Mouse (Mus musculus) MEL (cell line): Measurements from ENCODE around the gene Gatb. TPM values are rescaled to one million over a fixed set of nuclear protein-coding genes. Genes with fewer than 3 reads are reported as not detected.
"Not testable (repeated sequence)": the region's sequence is repeated elsewhere in the genome, so short reads cannot be mapped to it uniquely, and the experiment has no call there.

Source experiments
- DNase-seq: peaks from one replicate; pipeline ENCODE4 v3.0.0; 2011; ENCODE audit warnings: low read depth, low spot score
- H3K27ac ChIP-seq: 2 replicates; pipeline ENCODE4 v1.5.1; 2012; ENCODE audit warnings: low read depth, mild to moderate bottlenecking, control low read depth, low read length, moderate library complexity; ENCODE audit not compliant: control insufficient read depth
- H3K27me3 ChIP-seq, 2 experiments: fragments of 150-350 bp in 1 of 2; sonication (generic) in 1 of 2; 2 replicates each; pipeline ENCODE4 v1.6.1; 2012; ENCODE audit warnings: low read length in 2 of 2, mild to moderate bottlenecking in 2 of 2, improper control_type of control experiment in 1 of 2, moderate library complexity in 1 of 2; ENCODE audit not compliant: insufficient read depth in 2 of 2, control insufficient read depth in 1 of 2
- H3K36me3 ChIP-seq, 2 experiments: 2 replicates each; pipeline ENCODE4 v1.6.1; 2012 to 2014; ENCODE audit warnings: low read length in 2 of 2, improper control_type of control experiment in 1 of 2, inconsistent platforms in 1 of 2, mild to moderate bottlenecking in 1 of 2; ENCODE audit not compliant: insufficient read depth in 2 of 2, control insufficient read depth in 1 of 2
- H3K4me1 ChIP-seq, 2 experiments: fragments of 150-350 bp in 1 of 2; sonication (generic) in 1 of 2; 2 replicates each; pipeline ENCODE4 v1.6.1; 2012; ENCODE audit warnings: low read length in 2 of 2, improper control_type of control experiment in 1 of 2, mild to moderate bottlenecking in 1 of 2; ENCODE audit not compliant: insufficient read depth in 2 of 2, control insufficient read depth in 1 of 2
- H3K4me3 ChIP-seq, 2 experiments: fragments of 150-350 bp in 1 of 2; sonication (generic) in 1 of 2; 2 replicates each; pipeline ENCODE4 v1.5.1; 2012; ENCODE audit warnings: low read depth in 2 of 2, low read length in 2 of 2, mild to moderate bottlenecking in 2 of 2, moderate library complexity in 2 of 2, control low read depth in 1 of 2, improper control_type of control experiment in 1 of 2; ENCODE audit not compliant: control insufficient read depth in 1 of 2, insufficient read depth in 1 of 2
- H3K79me2 ChIP-seq: 2 replicates; pipeline ENCODE4 v1.6.1; 2012; ENCODE audit warnings: mild to moderate bottlenecking, low read length, moderate library complexity; ENCODE audit not compliant: control insufficient read depth, poor library complexity, insufficient read depth
- H3K9ac ChIP-seq: 2 replicates; pipeline ENCODE4 v1.6.1; 2012; ENCODE audit warnings: low read depth, mild to moderate bottlenecking, control low read depth, low read length, moderate library complexity; ENCODE audit not compliant: control insufficient read depth, poor library complexity, severe bottlenecking
- H3K9me3 ChIP-seq: fragments of 150-350 bp; sonication (generic); replicated peaks from 2 replicates; pipeline ENCODE4 v1.6.1; 2012; ENCODE audit warnings: mild to moderate bottlenecking, low read length, improper control_type of control experiment, moderate library complexity; ENCODE audit not compliant: insufficient read depth
- CHD1 ChIP-seq: IDR thresholded peaks from 2 replicates; pipeline ENCODE4 v1.6.1; 2012; ENCODE audit warnings: low read depth, mild to moderate bottlenecking, inconsistent platforms, low read length, improper control_type of control experiment
- CTCF ChIP-seq, 3 experiments: IDR thresholded peaks in 2 of 3; conservative IDR thresholded peaks in 1 of 3; 2 replicates each; pipeline ENCODE4 v1.5.1; 2011 to 2012; ENCODE audit warnings: low read length in 3 of 3, low read depth in 2 of 3, mild to moderate bottlenecking in 2 of 3, improper control_type of control experiment in 1 of 3, inconsistent platforms in 1 of 3, mixed read lengths in 1 of 3, moderate library complexity in 1 of 3; ENCODE audit not compliant: control insufficient read depth in 1 of 3, insufficient read depth in 1 of 3, poor library complexity in 1 of 3, severe bottlenecking in 1 of 3
- EP300 ChIP-seq, 2 experiments: IDR thresholded peaks; 2 replicates each; pipeline ENCODE4 v1.6.1; 2011; ENCODE audit warnings: improper control_type of control experiment in 2 of 2, low read length in 2 of 2, low read depth in 1 of 2, mild to moderate bottlenecking in 1 of 2
- GABPA ChIP-seq: IDR thresholded peaks from 2 replicates; pipeline ENCODE4 v1.6.1; 2012; ENCODE audit warnings: low read depth, mild to moderate bottlenecking, inconsistent platforms, low read length, improper control_type of control experiment, moderate library complexity
- HCFC1 ChIP-seq: IDR thresholded peaks from 2 replicates; pipeline ENCODE4 v1.6.1; 2012; ENCODE audit warnings: low read depth, mild to moderate bottlenecking, inconsistent platforms, low read length, improper control_type of control experiment, moderate library complexity
- JUND ChIP-seq: IDR thresholded peaks from 2 replicates; pipeline ENCODE4 v1.6.1; 2011; ENCODE audit warnings: low read depth, mild to moderate bottlenecking, improper control_type of control experiment, low read length
- MAFK ChIP-seq: IDR thresholded peaks from 2 replicates; pipeline ENCODE4 v1.6.1; 2011; ENCODE audit warnings: low read depth, mild to moderate bottlenecking, low read length, improper control_type of control experiment, borderline replicate concordance
- POLR2A ChIP-seq, 2 experiments: IDR thresholded peaks; 2 replicates each; pipeline ENCODE4 v1.6.1; 2011 to 2012; ENCODE audit warnings: low read length in 2 of 2, mild to moderate bottlenecking in 2 of 2, control low read depth in 1 of 2, improper control_type of control experiment in 1 of 2, low read depth in 1 of 2, moderate library complexity in 1 of 2; ENCODE audit not compliant: control insufficient read depth in 1 of 2, insufficient read depth in 1 of 2, poor library complexity in 1 of 2
- RAD21 ChIP-seq: IDR thresholded peaks from 2 replicates; pipeline ENCODE4 v1.6.1; 2011; ENCODE audit warnings: mild to moderate bottlenecking, low read depth, low read length, improper control_type of control experiment
- SIN3A ChIP-seq: IDR thresholded peaks from 2 replicates; pipeline ENCODE4 v1.6.1; 2012; ENCODE audit warnings: low read length, improper control_type of control experiment, inconsistent platforms
- SMC3 ChIP-seq: IDR thresholded peaks from 2 replicates; pipeline ENCODE4 v1.6.1; 2011; ENCODE audit warnings: low read depth, low read length, improper control_type of control experiment
- TAL1 ChIP-seq: IDR thresholded peaks from 2 replicates; pipeline ENCODE4 v1.6.1; 2012; ENCODE audit warnings: mild to moderate bottlenecking, inconsistent platforms, low read length, moderate library complexity, mixed read lengths
- TBP ChIP-seq: IDR thresholded peaks from 2 replicates; pipeline ENCODE4 v1.8.0; 2011; ENCODE audit warnings: low read depth, low read length, improper control_type of control experiment
- UBTF ChIP-seq: IDR thresholded peaks from 2 replicates; pipeline ENCODE4 v1.6.1; 2012; ENCODE audit warnings: low read depth, mild to moderate bottlenecking, inconsistent platforms, low read length, improper control_type of control experiment, moderate library complexity, borderline replicate concordance; ENCODE audit not compliant: insufficient read depth
- ZKSCAN1 ChIP-seq: IDR thresholded peaks from 2 replicates; pipeline ENCODE4 v1.6.1; 2012; ENCODE audit warnings: low read depth, mild to moderate bottlenecking, inconsistent platforms, low read length, improper control_type of control experiment, moderate library complexity
- polyA plus RNA-seq, 2 experiments: library from polyadenylated mRNA; stranded (reverse) in 1 of 2; unstranded in 1 of 2; fragments of >175 nt in 1 of 2; fragments of >200 nt in 1 of 2; gene quantifications; 2 replicates each; pipeline versions ENCODE4 v1.2.1 to v1.2.4; 2012; ENCODE audit warnings: low replicate concordance in 2 of 2, low read depth in 1 of 2; ENCODE audit not compliant: insufficient read length in 2 of 2, insufficient read depth in 1 of 2, missing spikeins in 1 of 2
- total RNA-seq: library from RNA; depleted of rRNA; stranded (reverse); fragments of 300-350 nt; gene quantifications from 2 replicates; pipeline ENCODE4 v1.2.3, GENCODE M21; 2012

Gatb gene
- total and polyA plus RNA-seq, 3 experiments = 9.1 to 16.8 TPM; not detected in 1

DNA sequence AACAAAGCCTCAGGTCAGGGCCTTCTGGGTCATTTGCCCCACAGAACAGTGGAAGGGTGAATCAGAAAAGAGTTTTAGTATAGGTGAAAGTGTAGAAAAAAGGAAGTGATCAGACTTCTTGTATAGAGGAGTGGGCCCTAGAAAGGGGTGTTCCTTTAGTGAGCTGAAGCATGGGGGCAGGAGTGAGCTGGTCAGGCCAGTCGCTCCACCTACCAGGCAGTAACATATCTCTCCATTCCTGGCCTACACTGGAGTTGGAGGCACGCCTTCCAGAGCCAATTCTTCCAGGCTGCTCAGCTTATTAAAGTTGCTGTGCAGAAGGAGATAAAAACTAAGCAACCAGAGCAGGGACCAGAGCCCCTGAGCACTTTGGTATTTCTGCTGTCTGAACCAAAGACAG, 9.3 kb upstream of the Gatb start:
- H3K4me1 ChIP-seq = no peaks in the 10 kb centered on the region
- no peaks in the 10 kb centered on the region for H3K9me3 ChIP-seq
- H3K9ac ChIP-seq = no peak overlapping the region
- 0 out of 4 replicates have a peak, but pooled peaks cover 0 to 2% of the 10 kb centered on the region in 2 experiments for H3K36me3 ChIP-seq
- no peak overlapping the region for H3K27ac ChIP-seq
- no peaks in the 10 kb centered on the region for H3K27me3 ChIP-seq
- H3K79me2 ChIP-seq = no peaks in the 10 kb centered on the region
- peak; percentile 9 for DNase-seq
- TF ChIP-seq GABPA (no peak), EP300 (IDR thresholded peaks at IDR 0.05; ENCODE audit: low read depth in 1 of 2, low read length in 2 of 2) (no peak), POLR2A (IDR thresholded peaks at IDR 0.05; ENCODE audit: control insufficient read depth in 1 of 2, insufficient read depth in 1 of 2, low read depth in 1 of 2, low read length in 2 of 2, poor library complexity in 1 of 2) (no peak), CHD1 (no peak), UBTF (no peak), HCFC1 (no peak), JUND (no peak), SMC3 (no peak), TAL1 (no peak)
- H3K4me3 ChIP-seq = no peak overlapping the region

DNA sequence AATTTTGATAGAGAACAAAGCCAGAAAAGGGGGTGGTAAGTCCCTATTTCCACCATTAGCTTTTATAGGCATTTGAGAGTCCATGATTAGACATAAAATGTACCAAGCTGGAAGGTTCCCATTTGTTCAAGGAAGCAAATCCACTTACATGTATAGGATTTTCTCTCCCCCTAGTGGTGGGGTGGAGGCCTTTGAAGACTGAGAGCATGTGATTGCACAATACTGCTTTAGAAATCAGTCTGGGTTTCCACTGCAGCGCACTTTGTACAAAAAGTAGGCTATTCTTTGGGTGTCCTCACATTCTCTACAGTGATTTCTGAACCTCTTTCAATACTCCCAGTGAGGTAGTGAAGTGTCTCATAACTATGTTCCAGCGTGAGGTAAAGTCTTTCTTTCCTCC, 2.6 kb upstream of the Gatb start:
- Histone ChIP-seq H3K27ac (no peak overlapping the region), H3K36me3 (peaks cover 0 to 17% of the 10 kb centered on the region in 2 experiments; a peak in 2 of 4 replicates), H3K9ac (no peak overlapping the region), H3K27me3 (no peaks in the 10 kb centered on the region), H3K4me1 (peaks cover 0 to 7% of the 10 kb centered on the region in 2 experiments; a peak in 3 of 4 replicates), H3K9me3 (no peaks in the 10 kb centered on the region), H3K4me3 (no peak overlapping the region), H3K79me2 (peaks cover 3% of the 10 kb centered on the region; the same call in 1 of the 2 replicates)
- TF ChIP-seq CTCF (IDR thresholded peaks at IDR 0.05 in 2 of 3, conservative IDR thresholded peaks at IDR 0.05 in 1 of 3; ENCODE audit: control insufficient read depth in 1 of 3, insufficient read depth in 1 of 3, low read depth in 2 of 3, low read length in 3 of 3, poor library complexity in 1 of 3, severe bottlenecking in 1 of 3) (peak; percentile 27 to 72 (median 51)), SMC3 (peak; percentile 63), SIN3A (no peak), EP300 (IDR thresholded peaks at IDR 0.05; ENCODE audit: low read depth in 1 of 2, low read length in 2 of 2) (no peak), ZKSCAN1 (no peak), MAFK (no peak), RAD21 (peak; percentile 66)
- DNase-seq = peak; percentile 81

DNA sequence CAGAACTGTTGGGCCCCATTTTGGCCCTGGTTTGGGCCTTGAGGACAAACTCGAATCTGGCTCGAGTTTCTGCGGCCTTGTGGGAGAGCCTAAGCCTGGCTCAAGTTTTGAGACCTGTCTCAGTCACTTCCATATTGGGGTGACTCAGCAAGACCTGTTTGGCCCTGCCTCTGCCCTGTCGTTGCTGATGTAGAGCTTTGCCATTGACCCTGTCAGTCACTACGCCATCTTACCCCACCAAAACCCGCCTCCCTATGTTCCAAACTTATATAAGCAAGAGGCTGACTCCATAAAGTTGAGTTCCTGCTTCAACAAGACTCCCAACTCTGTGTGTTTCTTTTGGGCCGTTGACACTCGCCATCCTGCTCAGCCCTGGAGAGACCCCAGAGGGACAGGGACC, 1.4 kb upstream of the Gatb start:
- not testable (repeated sequence) for H3K9me3 ChIP-seq, H3K4me3 ChIP-seq, H3K27me3 ChIP-seq, H3K79me2 ChIP-seq, H3K4me1 ChIP-seq
- peak; percentile 51 for DNase-seq
- Histone ChIP-seq H3K27ac (peak overlapping the region; percentile 29; the same call in 1 of the 2 replicates), H3K9ac (peak overlapping the region; percentile 20; the same call in 1 of the 2 replicates), H3K36me3 (peaks cover 0 to 17% of the 10 kb centered on the region in 2 experiments; a peak in 2 of 4 replicates)
- TF ChIP-seq HCFC1 = 0 out of 2 replicates have a peak, but pooled peaks have one; percentile 2
- TF ChIP-seq TBP = peak; percentile 58; the same call in 1 of the 2 replicates
